Mouse (Mus musculus): ENCODE measurements around the gene Myh7b. TPM values are rescaled to one million over a fixed set of nuclear protein-coding genes. Genes with fewer than 3 reads are reported as not detected.

Myh7b gene
- polyA plus RNA-seq, 1 experiment from 2014 or later, result 0.59 TPM

DNA sequence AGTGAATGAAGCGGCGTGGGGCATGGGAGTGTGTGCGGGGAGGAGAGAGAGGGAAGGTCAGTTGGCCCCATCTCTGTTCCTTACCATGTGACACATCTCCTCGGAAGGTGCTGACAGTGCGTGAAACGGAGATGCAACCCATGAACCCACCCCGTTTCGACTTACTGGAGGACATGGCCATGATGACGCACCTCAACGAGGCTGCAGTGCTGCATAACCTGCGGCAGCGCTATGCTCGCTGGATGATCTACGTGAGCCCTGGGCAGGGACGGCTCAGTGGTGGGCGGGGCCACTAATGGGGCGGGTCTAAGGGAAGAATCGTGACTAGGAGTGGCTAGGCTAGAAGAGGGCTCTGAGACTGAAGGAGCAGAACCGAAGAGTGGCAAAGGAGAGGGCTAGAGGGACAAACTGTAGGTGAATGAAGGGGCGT, 2.3 kb downstream of the Myh7b start:
- ATAC-seq (ENCODE audit: low FRiP score) (peak; percentile 75), DNase-seq (ENCODE audit: low spot score, missing footprints) (peak; percentile 94)
- peak overlapping the region; percentile 11; the same call in 1 of the 2 replicates for H3K4me3 ChIP-seq (ENCODE audit: low read depth, low read length)
- 3% methylated on average over 20 of the region's 20 CpGs for WGBS
- H3K36me3 ChIP-seq (ENCODE audit: control insufficient read depth, insufficient read depth, low read length), result no peaks in the 10 kb centered on the region
- no peaks in the 10 kb centered on the region for H3K9me3 ChIP-seq (ENCODE audit: control insufficient read depth, low read length)
- no peak overlapping the region for H3K27ac ChIP-seq (ENCODE audit: low read depth, low read length)
- H3K4me1 ChIP-seq (ENCODE audit: control insufficient read depth, insufficient read depth, low read length), result no peaks in the 10 kb centered on the region
- no peak overlapping the region for H3K9ac ChIP-seq (ENCODE audit: low read length)
- H3K4me2 ChIP-seq, result peak overlapping the region; percentile 44
- H3K27me3 ChIP-seq (ENCODE audit: control insufficient read depth, insufficient read depth, low read length), result no peaks in the 10 kb centered on the region

DNA sequence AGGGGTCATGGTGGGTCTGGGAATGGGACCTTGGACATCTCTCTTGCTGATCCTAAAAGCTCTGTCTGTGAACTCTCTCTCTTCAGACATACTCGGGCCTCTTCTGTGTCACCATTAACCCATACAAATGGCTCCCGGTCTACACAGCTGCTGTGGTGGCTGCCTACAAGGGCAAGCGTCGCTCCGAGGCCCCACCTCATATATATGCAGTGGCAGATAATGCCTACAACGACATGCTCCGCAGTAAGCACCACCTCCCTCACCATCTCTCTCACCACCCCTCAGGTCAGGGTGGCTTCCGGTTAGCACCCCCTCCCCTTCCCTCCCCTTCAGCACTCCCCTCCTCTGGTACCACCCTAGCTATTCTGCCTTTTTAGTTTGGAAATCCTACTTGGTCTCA, 2.9 kb downstream of the Myh7b start:
- 76% methylated on average over 8 of the region's 8 CpGs for WGBS
- DNase-seq (ENCODE audit: low spot score, missing footprints) (no peak), ATAC-seq (ENCODE audit: low FRiP score) (no peak)
- H3K4me1 ChIP-seq (ENCODE audit: control insufficient read depth, insufficient read depth, low read length), result no peaks in the 10 kb centered on the region
- H3K27ac ChIP-seq (ENCODE audit: low read depth, low read length), result no peak overlapping the region
- no peaks in the 10 kb centered on the region for H3K27me3 ChIP-seq (ENCODE audit: control insufficient read depth, insufficient read depth, low read length)
- H3K4me2 ChIP-seq, result peak overlapping the region; percentile 44; the same call in 1 of the 2 replicates
- 0 out of 2 replicates have a peak overlapping the region, but pooled peaks have one; percentile 11 for H3K4me3 ChIP-seq (ENCODE audit: low read depth, low read length)
- H3K9ac ChIP-seq (ENCODE audit: low read length), result no peak overlapping the region
- no peaks in the 10 kb centered on the region for H3K9me3 ChIP-seq (ENCODE audit: control insufficient read depth, low read length)
- H3K36me3 ChIP-seq (ENCODE audit: control insufficient read depth, insufficient read depth, low read length), result no peaks in the 10 kb centered on the region

DNA sequence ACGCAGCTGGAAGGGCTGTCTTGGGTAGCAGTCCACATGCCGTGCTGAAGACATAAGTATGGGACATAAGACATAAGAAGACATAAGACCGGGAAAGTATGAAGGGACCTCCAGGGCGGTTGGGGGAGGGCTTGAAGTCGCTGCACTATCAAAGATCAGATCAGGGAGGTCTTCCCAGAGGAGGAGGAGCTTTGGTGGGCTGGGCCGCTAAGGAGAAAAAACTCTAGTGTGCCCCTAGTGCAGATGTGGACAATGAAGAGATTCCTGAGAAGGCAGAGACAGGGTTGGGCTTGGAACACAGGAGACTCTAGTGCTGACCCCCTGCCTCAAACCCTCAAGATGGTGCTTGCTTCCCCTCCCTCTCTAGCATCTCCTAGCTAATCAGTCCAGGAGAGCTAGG, 6.0 kb downstream of the Myh7b start:
- Histone ChIP-seq H3K9me3 (ENCODE audit: control insufficient read depth, low read length) (no peaks in the 10 kb centered on the region), H3K27ac (ENCODE audit: low read depth, low read length) (no peak overlapping the region), H3K4me3 (ENCODE audit: low read depth, low read length) (no peak overlapping the region), H3K4me2 (no peak overlapping the region), H3K9ac (ENCODE audit: low read length) (no peak overlapping the region), H3K4me1 (ENCODE audit: control insufficient read depth, insufficient read depth, low read length) (no peaks in the 10 kb centered on the region), H3K27me3 (ENCODE audit: control insufficient read depth, insufficient read depth, low read length) (no peaks in the 10 kb centered on the region), H3K36me3 (ENCODE audit: control insufficient read depth, insufficient read depth, low read length) (no peaks in the 10 kb centered on the region)
- 63% methylated on average over 6 of the region's 6 CpGs for WGBS
- DNase-seq (ENCODE audit: low spot score, missing footprints) (no peak), ATAC-seq (ENCODE audit: low FRiP score) (no peak)

DNA sequence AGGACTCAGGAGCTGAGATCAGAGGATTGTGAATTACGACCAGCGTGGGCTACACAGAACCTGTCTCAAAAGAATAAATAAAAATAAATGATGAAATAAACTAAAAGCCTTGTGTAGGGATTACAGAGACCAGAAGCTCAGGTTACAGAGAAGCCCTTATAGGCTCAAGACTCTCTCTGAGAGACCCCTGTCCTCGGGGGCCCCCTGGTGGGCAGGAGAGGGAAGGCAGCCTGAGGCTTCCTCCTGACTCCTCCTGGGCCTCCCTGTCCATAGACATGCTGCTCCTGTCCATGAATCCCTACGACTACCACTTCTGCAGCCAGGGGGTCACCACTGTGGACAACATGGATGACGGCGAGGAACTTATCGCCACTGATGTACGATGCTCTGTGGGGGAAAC, 8.8 kb downstream of the Myh7b start:
- Histone ChIP-seq H3K9ac (ENCODE audit: low read length) (no peak overlapping the region), H3K9me3 (ENCODE audit: control insufficient read depth, low read length) (no peaks in the 10 kb centered on the region), H3K4me2 (no peak overlapping the region), H3K4me1 (ENCODE audit: control insufficient read depth, insufficient read depth, low read length) (no peaks in the 10 kb centered on the region), H3K27me3 (ENCODE audit: control insufficient read depth, insufficient read depth, low read length) (no peaks in the 10 kb centered on the region), H3K36me3 (ENCODE audit: control insufficient read depth, insufficient read depth, low read length) (no peaks in the 10 kb centered on the region), H3K27ac (ENCODE audit: low read depth, low read length) (no peak overlapping the region), H3K4me3 (ENCODE audit: low read depth, low read length) (no peak overlapping the region)
- 18% methylated on average over 8 of the region's 8 CpGs for WGBS
- peak; percentile 80 for ATAC-seq (ENCODE audit: low FRiP score)
- peak; percentile 99 for DNase-seq (ENCODE audit: low spot score, missing footprints)

DNA sequence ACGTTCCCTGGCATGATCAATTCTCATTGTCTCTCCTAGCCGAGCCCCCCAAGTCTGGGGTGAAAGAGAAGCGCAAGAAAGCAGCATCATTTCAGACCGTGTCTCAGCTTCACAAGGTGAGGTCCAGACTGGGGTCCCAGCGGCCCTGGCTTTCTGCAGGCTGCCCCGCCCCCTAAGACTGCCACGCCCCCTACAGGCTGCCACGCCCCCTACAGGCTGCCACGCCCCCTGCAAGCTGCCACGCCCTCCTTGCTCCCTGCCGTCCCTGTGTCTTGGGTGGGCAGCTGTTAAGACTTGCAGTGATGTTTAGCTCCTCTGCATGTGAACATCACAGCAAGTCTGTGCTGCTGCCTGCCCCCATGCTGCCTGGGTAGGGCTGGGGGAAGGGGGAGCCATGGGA, 11.6 kb downstream of the Myh7b start:
- Histone ChIP-seq H3K36me3 (ENCODE audit: control insufficient read depth, insufficient read depth, low read length) (no peaks in the 10 kb centered on the region), H3K4me2 (no peak overlapping the region), H3K9ac (ENCODE audit: low read length) (no peak overlapping the region), H3K4me3 (ENCODE audit: low read depth, low read length) (no peak overlapping the region), H3K4me1 (ENCODE audit: control insufficient read depth, insufficient read depth, low read length) (no peaks in the 10 kb centered on the region), H3K9me3 (ENCODE audit: control insufficient read depth, low read length) (no peaks in the 10 kb centered on the region), H3K27ac (ENCODE audit: low read depth, low read length) (no peak overlapping the region), H3K27me3 (ENCODE audit: control insufficient read depth, insufficient read depth, low read length) (peaks cover 5% of the 10 kb centered on the region)
- DNase-seq (ENCODE audit: low spot score, missing footprints) (no peak), ATAC-seq (ENCODE audit: low FRiP score) (no peak)
- 29% methylated on average over 11 of the region's 11 CpGs for WGBS

DNA sequence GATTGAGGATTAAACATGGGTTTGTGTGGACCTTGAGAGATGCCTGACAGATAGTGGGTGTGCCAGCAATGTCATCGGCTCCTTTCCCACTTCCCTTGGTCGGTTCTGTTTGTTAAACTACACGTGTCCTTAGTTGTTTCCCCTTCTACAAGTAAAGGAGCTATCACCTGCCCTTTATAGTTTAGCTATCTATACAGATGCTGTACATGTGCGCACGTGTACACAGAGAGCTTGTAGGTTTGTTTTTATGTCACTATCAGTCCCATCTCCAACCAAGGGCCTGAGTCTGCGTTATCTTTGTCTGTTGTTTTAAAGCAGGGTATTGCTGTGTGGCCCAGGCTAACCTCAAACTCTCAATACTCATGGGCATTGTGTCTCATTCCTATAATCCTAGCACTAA, 13.0 kb downstream of the Myh7b start:
- ATAC-seq (ENCODE audit: low FRiP score) (no peak), DNase-seq (ENCODE audit: low spot score, missing footprints) (peak; percentile 71)
- H3K36me3 ChIP-seq (ENCODE audit: control insufficient read depth, insufficient read depth, low read length), result no peaks in the 10 kb centered on the region
- WGBS, result 89% methylated on average over 6 of the region's 6 CpGs
- no peak overlapping the region for H3K9ac ChIP-seq (ENCODE audit: low read length)
- H3K27ac ChIP-seq (ENCODE audit: low read depth, low read length), result no peak overlapping the region
- H3K27me3 ChIP-seq (ENCODE audit: control insufficient read depth, insufficient read depth, low read length), result peaks cover 17% of the 10 kb centered on the region
- peaks cover under 1% of the 10 kb centered on the region; the same call in 1 of the 2 replicates for H3K4me1 ChIP-seq (ENCODE audit: control insufficient read depth, insufficient read depth, low read length)
- H3K9me3 ChIP-seq (ENCODE audit: control insufficient read depth, low read length), result no peaks in the 10 kb centered on the region
- H3K4me3 ChIP-seq (ENCODE audit: low read depth, low read length), result no peak overlapping the region
- H3K4me2 ChIP-seq, result no peak overlapping the region

DNA sequence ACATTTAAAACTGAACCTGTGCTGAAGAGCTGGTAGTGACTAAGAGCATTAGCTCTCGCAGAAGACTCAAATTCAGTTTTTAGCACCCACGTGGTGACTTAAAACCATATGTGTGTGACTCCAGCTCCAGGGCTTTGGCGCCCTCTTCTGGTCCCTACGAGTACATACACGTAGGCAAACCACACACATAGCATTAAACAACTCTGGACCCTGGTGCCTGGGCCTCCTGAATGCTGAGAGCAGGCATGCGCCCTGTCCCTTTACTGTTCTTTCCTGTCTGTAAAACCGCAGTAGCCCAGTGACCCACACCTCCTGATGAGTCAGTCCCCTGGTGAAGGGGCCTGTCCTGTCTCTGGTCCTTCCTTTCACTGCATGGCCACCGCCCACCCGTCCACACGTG, 13.7 kb downstream of the Myh7b start:
- Histone ChIP-seq H3K27me3 (ENCODE audit: control insufficient read depth, insufficient read depth, low read length) (peaks cover 24% of the 10 kb centered on the region), H3K27ac (ENCODE audit: low read depth, low read length) (no peak overlapping the region), H3K36me3 (ENCODE audit: control insufficient read depth, insufficient read depth, low read length) (no peaks in the 10 kb centered on the region), H3K4me1 (ENCODE audit: control insufficient read depth, insufficient read depth, low read length) (peaks cover 8% of the 10 kb centered on the region), H3K9ac (ENCODE audit: low read length) (no peak overlapping the region), H3K4me3 (ENCODE audit: low read depth, low read length) (no peak overlapping the region), H3K4me2 (no peak overlapping the region), H3K9me3 (ENCODE audit: control insufficient read depth, low read length) (no peaks in the 10 kb centered on the region)
- 38% methylated on average over 10 of the region's 10 CpGs for WGBS
- ATAC-seq (ENCODE audit: low FRiP score), result no peak
- peak; percentile 92 for DNase-seq (ENCODE audit: low spot score, missing footprints)

DNA sequence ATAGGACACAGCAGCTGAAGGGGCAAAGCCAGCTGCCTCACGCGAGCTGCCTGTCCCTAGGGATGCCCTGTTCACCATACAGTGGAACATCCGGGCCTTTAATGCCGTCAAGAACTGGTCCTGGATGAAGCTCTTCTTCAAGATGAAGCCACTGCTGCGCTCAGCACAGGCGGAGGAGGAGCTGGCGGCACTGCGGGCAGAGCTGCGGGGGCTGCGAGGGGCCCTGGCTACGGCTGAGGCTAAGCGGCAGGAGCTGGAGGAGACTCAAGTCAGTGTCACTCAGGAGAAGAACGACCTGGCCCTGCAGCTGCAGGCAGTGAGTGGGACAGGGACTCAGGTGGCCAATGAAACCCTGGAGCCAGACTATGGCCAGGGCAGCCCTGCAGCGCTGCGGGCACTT, 15.3 kb downstream of the Myh7b start:
- ATAC-seq (ENCODE audit: low FRiP score) (no peak), DNase-seq (ENCODE audit: low spot score, missing footprints) (peak; percentile 85)
- Histone ChIP-seq H3K36me3 (ENCODE audit: control insufficient read depth, insufficient read depth, low read length) (no peaks in the 10 kb centered on the region), H3K9me3 (ENCODE audit: control insufficient read depth, low read length) (no peaks in the 10 kb centered on the region), H3K4me2 (no peak overlapping the region), H3K9ac (ENCODE audit: low read length) (no peak overlapping the region), H3K27me3 (ENCODE audit: control insufficient read depth, insufficient read depth, low read length) (peaks cover 40% of the 10 kb centered on the region), H3K4me3 (ENCODE audit: low read depth, low read length) (no peak overlapping the region), H3K4me1 (ENCODE audit: control insufficient read depth, insufficient read depth, low read length) (peaks cover 10% of the 10 kb centered on the region), H3K27ac (ENCODE audit: low read depth, low read length) (no peak overlapping the region)
- 60% methylated on average over 15 of the region's 15 CpGs for WGBS

DNA sequence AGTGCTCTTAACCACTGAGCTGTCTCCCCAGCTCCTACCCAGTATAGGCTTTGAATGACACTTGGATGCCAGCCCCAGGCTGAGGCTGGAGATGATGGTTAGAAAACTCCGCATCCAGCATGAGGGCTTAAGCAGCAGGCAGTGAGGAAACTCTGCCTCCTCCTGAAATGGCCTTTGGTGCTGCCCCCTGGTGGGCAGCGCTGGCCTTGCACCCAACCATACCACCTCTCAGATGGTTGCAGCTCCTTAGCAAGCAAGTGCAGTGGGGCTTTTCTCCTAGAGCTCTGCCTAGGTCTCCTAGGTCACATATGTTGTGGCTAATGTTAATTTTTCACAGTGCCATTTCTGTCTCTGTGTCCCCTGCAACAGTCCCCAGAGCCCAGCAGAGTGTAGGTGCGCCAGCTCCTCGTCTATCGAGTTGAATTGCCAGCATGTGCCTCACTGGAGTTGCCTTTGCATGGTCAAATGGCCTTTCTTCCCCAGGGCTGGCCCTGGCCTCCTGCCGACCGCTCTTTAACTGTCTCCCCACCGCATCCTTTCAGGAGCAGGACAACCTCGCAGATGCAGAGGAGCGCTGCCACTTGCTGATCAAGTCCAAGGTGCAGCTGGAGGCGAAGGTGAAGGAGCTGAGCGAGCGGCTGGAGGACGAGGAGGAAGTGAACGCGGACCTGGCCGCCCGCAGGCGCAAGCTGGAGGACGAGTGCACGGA, 16.2 kb downstream of the Myh7b start:
- H3K27ac ChIP-seq (ENCODE audit: low read depth, low read length), result no peak overlapping the region
- H3K27me3 ChIP-seq (ENCODE audit: control insufficient read depth, insufficient read depth, low read length), result peaks cover 49% of the 10 kb centered on the region
- no peak overlapping the region for H3K9ac ChIP-seq (ENCODE audit: low read length)
- WGBS, result 44% methylated on average over 21 of the region's 21 CpGs
- no peaks in the 10 kb centered on the region for H3K36me3 ChIP-seq (ENCODE audit: control insufficient read depth, insufficient read depth, low read length)
- H3K9me3 ChIP-seq (ENCODE audit: control insufficient read depth, low read length), result no peaks in the 10 kb centered on the region
- H3K4me3 ChIP-seq (ENCODE audit: low read depth, low read length), result no peak overlapping the region
- DNase-seq (ENCODE audit: low spot score, missing footprints), result peak; percentile 99
- peaks cover 11% of the 10 kb centered on the region for H3K4me1 ChIP-seq (ENCODE audit: control insufficient read depth, insufficient read depth, low read length)
- H3K4me2 ChIP-seq, result no peak overlapping the region
- ATAC-seq (ENCODE audit: low FRiP score), result no peak; the same call in 1 of the 2 replicates
